Mouse (Mus musculus): ENCODE measurements around the gene Mgea5. TPM values are rescaled to one million over a fixed set of nuclear protein-coding genes. Genes with fewer than 3 reads are reported as not detected.
"Not testable (repeated sequence)": the region's sequence is repeated elsewhere in the genome, so short reads cannot be mapped to it uniquely, and the experiment has no call there.

Gene Mgea5
- polyA plus RNA-seq, 1 experiment from 2014 or later, result 34.8 TPM

- H3K4me3 ChIP-seq, result no peak overlapping the region
- no peaks in the 10 kb centered on the region for H3K9me3 ChIP-seq (replicated peaks)
- no peak overlapping the region for H3K9ac ChIP-seq
- WGBS (ENCODE audit: insufficient replicate concordance), result 8% methylated on average over 11 of the region's 11 CpGs
- no peak overlapping the region for H3K27ac ChIP-seq
- H3K4me1 ChIP-seq, result peaks cover 36% of the 10 kb centered on the region
- H3K27me3 ChIP-seq (replicated peaks), result peaks cover 68% of the 10 kb centered on the region
- H3K4me2 ChIP-seq, result no peak overlapping the region
- no peak for ATAC-seq
- peaks cover under 1% of the 10 kb centered on the region; the same call in 1 of the 2 replicates for H3K36me3 ChIP-seq
Observed at GRCm38 (mm10) chr19:45813263-45813662, 29.6 kb upstream of the Mgea5 start.

GRCm38 (mm10) chr19:45812673-45813252 lies 29.1 kb upstream of the Mgea5 start:
- Histone ChIP-seq H3K36me3 (no peaks in the 10 kb centered on the region), H3K9ac (no peak overlapping the region), H3K4me2 (peak overlapping the region; percentile 70), H3K27ac (no peak overlapping the region), H3K4me1 (peaks cover 31% of the 10 kb centered on the region), H3K4me3 (peak overlapping the region; percentile 36), H3K9me3 (replicated peaks) (no peaks in the 10 kb centered on the region), H3K27me3 (replicated peaks) (peaks cover 66% of the 10 kb centered on the region)
- 17% methylated on average over 8 of the region's 8 CpGs for WGBS (ENCODE audit: insufficient replicate concordance)
- no peak for ATAC-seq

- Histone ChIP-seq H3K9ac (peak overlapping the region; percentile 15; the same call in 1 of the 2 replicates), H3K36me3 (no peaks in the 10 kb centered on the region), H3K9me3 (replicated peaks) (no peaks in the 10 kb centered on the region), H3K4me1 (peaks cover 30% of the 10 kb centered on the region), H3K27me3 (replicated peaks) (peaks cover 60% of the 10 kb centered on the region), H3K27ac (no peak overlapping the region), H3K4me2 (peak overlapping the region; percentile 70), H3K4me3 (peak overlapping the region; percentile 36)
- peak; percentile 77 for ATAC-seq
- 3% methylated on average over 16 of the region's 16 CpGs for WGBS (ENCODE audit: insufficient replicate concordance)
Observed at GRCm38 (mm10) chr19:45812115-45812514, 28.5 kb upstream of the Mgea5 start.

GRCm38 (mm10) chr19:45811028-45811674 lies 27.5 kb upstream of the Mgea5 start:
- WGBS (ENCODE audit: insufficient replicate concordance), result 60% methylated on average over 12 of the region's 12 CpGs
- H3K27ac ChIP-seq, result no peak overlapping the region

DNA sequence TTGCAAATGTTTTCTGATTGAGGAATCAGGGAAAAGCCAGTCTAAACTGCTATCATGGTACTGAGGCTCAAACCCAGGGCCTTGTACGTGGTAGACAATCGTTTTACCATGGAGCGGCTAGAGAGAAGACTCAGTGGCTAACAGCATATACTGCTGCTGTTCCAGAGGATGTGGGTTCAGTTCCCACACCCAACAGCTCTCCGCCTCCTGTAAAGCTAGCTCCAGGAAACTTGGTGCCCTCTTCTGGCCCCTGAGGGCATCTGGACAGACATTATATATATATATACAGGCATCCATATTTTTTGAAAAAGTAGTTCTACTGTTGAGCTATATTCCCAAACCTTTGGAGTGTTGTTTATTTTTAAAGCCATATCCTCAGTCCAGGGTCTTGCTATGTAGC lies 24.1 kb upstream of the Mgea5 start:
- Histone ChIP-seq H3K27ac (no peak overlapping the region), H3K36me3 (no peaks in the 10 kb centered on the region), H3K27me3 (replicated peaks) (peaks cover 20% of the 10 kb centered on the region), H3K9me3 (replicated peaks) (no peaks in the 10 kb centered on the region), H3K9ac (no peak overlapping the region), H3K4me3 (no peak overlapping the region), H3K4me1 (peaks cover 37% of the 10 kb centered on the region), H3K4me2 (no peak overlapping the region)
- ATAC-seq, result no peak
- 66% methylated on average over 4 of the region's 4 CpGs for WGBS (ENCODE audit: insufficient replicate concordance)

More at GRCm38 (mm10) chr19:45811028-45811674, 27.5 kb upstream of the Mgea5 start:
- no peak for ATAC-seq
- Histone ChIP-seq H3K27me3 (replicated peaks) (peaks cover 50% of the 10 kb centered on the region), H3K36me3 (no peaks in the 10 kb centered on the region), H3K9me3 (replicated peaks) (no peaks in the 10 kb centered on the region), H3K4me1 (peaks cover 29% of the 10 kb centered on the region), H3K4me2 (no peak overlapping the region), H3K9ac (no peak overlapping the region), H3K4me3 (no peak overlapping the region)

GRCm38 (mm10) chr19:45805817-45806216 lies 22.2 kb upstream of the Mgea5 start:
- H3K4me3 ChIP-seq; H3K36me3 ChIP-seq; H3K27ac ChIP-seq; ATAC-seq; H3K9ac ChIP-seq; H3K27me3 ChIP-seq (replicated peaks); H3K4me2 ChIP-seq; H3K9me3 ChIP-seq (replicated peaks): not testable (repeated sequence)
- peaks cover 41% of the 10 kb centered on the region for H3K4me1 ChIP-seq
- WGBS (ENCODE audit: insufficient replicate concordance), result 83% methylated on average over 6 of the region's 6 CpGs

DNA sequence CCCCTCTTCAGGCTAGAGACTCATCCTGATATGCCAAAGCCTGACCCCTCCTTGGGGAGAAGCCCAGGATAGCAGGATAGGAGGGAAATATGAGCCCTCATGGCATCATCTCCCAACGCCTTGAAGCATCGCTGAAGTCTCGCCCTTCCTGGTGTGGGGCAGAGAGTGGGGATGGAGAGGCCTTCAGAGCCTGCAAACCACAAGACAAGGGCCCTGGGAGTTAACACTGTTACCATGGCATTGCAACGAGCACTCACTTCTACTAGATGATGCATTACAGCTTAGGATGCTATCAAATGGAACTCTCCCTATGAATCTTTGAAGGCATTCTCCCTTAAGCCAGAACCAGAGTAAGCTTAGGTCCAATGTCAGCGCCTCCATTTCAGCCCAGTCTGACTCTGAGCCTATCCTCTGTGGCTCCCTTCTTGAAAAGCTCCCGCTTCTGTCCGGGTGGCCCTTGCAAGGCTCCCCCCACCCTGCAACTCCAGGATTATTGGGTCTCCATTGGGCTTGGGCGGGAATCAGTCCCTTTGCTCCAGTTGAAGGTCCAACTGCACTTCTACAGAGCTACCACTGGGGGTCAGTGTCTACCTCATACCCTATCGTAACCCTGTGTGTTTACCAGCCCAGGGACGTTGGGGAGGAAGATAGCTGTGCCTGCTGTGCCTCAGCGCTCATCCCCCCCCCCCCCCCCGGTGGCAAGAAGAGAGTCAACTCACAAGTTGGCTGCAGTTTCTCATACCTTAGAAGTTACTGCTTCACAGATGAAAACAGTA lies 21.1 kb upstream of the Mgea5 start:
- 22% methylated on average over 12 of the region's 12 CpGs for WGBS (ENCODE audit: insufficient replicate concordance)
- Histone ChIP-seq H3K36me3 (no peaks in the 10 kb centered on the region), H3K4me1 (peaks cover 41% of the 10 kb centered on the region), H3K4me2 (peak overlapping the region; percentile 24; the same call in 1 of the 2 replicates), H3K27ac (no peak overlapping the region), H3K4me3 (no peak overlapping the region), H3K27me3 (replicated peaks) (no peaks in the 10 kb centered on the region; the same call in 1 of the 2 replicates), H3K9ac (no peak overlapping the region), H3K9me3 (replicated peaks) (no peaks in the 10 kb centered on the region)
- peak; percentile 47; the same call in 1 of the 2 replicates for ATAC-seq

DNA sequence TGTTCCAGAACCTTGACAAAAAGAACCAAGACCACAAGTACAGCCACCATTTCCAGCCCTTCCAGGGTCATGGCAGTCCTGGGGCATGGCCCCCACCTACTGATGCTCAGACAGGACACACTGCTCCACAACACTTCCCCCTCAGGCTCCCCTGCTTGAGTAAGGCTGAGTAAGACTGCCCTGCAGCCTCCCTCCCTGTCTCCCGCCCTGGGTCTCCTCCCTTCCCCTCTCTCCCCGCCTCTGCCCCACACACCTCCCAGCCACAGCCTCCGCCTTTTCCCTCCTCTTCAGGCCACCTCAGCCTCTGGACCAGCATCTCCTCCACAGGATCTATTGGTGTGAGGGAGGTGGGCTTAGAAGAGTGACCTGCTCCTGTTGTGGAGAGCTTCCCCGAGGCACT lies 19.8 kb upstream of the Mgea5 start:
- 17% methylated on average over 4 of the region's 4 CpGs for WGBS (ENCODE audit: insufficient replicate concordance)
- H3K27ac ChIP-seq, result peak overlapping the region; percentile 76
- peak; percentile 73 for ATAC-seq
- peak overlapping the region; percentile 54 for H3K9ac ChIP-seq
- H3K4me2 ChIP-seq, result peak overlapping the region; percentile 68
- H3K36me3 ChIP-seq, result no peaks in the 10 kb centered on the region
- peaks cover 41% of the 10 kb centered on the region for H3K4me1 ChIP-seq
- peak overlapping the region; percentile 30 for H3K4me3 ChIP-seq
- no peaks in the 10 kb centered on the region; the same call in 1 of the 2 replicates for H3K27me3 ChIP-seq (replicated peaks)
- no peaks in the 10 kb centered on the region for H3K9me3 ChIP-seq (replicated peaks)

DNA sequence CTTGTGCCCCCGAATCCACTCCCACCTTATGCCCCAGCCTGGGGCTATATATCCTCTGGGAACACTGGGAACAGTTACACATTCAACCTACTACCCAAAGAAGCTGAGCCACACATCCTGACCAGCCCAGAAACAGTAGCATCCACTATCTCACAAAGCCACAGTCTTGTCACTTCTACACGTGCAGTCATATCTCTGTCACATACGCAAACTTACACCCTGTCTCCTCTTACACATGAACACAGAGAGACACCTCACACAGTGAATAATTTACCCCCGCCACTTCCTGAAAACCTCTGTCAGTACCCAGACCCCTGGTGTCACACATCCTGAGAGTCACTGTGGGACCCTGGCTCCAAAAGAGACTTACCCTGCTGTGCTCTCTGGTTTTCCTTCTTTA lies 19.1 kb upstream of the Mgea5 start:
- H3K36me3 ChIP-seq, result no peaks in the 10 kb centered on the region
- peak; percentile 90 for ATAC-seq
- H3K4me1 ChIP-seq, result peaks cover 41% of the 10 kb centered on the region

DNA sequence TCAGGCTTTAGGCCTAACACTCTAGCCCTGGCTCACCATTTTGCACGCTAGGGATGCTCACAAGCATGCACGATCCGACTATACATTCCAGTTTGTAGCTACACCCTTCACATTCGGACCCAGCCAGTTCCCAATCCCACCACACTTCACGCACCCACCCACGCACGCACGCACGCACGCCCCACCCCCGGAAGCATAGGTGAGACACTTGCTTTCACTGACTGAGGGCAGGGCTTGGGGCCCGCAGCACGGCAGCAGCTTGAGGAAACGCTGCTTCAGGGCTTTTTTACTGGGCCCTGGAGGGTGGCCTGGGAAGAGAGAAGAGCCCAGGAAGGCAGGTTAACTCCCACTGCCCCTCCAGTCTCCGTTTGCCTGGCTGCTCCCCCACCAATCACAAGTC lies 13.2 kb upstream of the Mgea5 start:
- H3K9me3 ChIP-seq (replicated peaks), result no peaks in the 10 kb centered on the region
- H3K4me3 ChIP-seq, result no peak overlapping the region
- ATAC-seq, result no peak
- H3K9ac ChIP-seq, result no peak overlapping the region
- WGBS (ENCODE audit: insufficient replicate concordance), result 69% methylated on average over 15 of the region's 15 CpGs
- H3K4me1 ChIP-seq, result peaks cover 21% of the 10 kb centered on the region
- H3K27ac ChIP-seq, result no peak overlapping the region
- 0 out of 2 replicates have a peak, but pooled peaks cover 9% of the 10 kb centered on the region for H3K27me3 ChIP-seq (replicated peaks)
- no peak overlapping the region for H3K4me2 ChIP-seq
- no peaks in the 10 kb centered on the region for H3K36me3 ChIP-seq

More for the DNA sequence above, 19.1 kb upstream of the Mgea5 start:
- H3K4me2 ChIP-seq, result peak overlapping the region; percentile 68
- no peaks in the 10 kb centered on the region for H3K9me3 ChIP-seq (replicated peaks)
- WGBS (ENCODE audit: insufficient replicate concordance), result 31% methylated on average over 4 of the region's 4 CpGs
- H3K27ac ChIP-seq, result peak overlapping the region; percentile 76
- no peaks in the 10 kb centered on the region; the same call in 1 of the 2 replicates for H3K27me3 ChIP-seq (replicated peaks)
- H3K4me3 ChIP-seq, result peak overlapping the region; percentile 30
- peak overlapping the region; percentile 54 for H3K9ac ChIP-seq

DNA sequence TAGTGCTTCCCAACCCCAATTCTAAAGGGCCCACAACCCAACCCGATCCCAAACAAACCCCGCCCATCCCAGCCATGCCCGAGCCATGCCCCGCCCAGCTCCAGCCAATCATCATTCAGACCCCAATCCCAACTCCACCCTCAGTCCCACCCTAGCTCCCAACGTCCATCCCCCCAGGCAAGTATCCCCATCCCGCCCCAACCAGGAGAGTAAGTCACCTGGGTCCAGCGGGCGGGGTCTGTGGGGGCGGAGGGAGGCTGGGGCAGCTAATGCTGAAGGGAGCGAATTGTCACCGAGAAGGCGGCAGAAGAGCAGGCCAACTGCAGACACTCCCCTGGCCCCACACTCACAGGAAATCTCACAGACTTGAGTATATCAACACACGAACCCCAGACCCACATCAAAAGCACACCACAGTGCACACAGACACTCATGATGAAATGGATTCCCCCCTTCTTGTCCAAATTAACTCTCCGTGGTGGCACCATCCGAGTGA lies 12.5 kb upstream of the Mgea5 start:
- WGBS (ENCODE audit: insufficient replicate concordance), result 24% methylated on average over 15 of the region's 15 CpGs
- peak overlapping the region; percentile 30; the same call in 1 of the 2 replicates for H3K4me3 ChIP-seq

More for the DNA sequence above, 12.5 kb upstream of the Mgea5 start:
- H3K9ac ChIP-seq, result no peak overlapping the region
- peak; percentile 76 for ATAC-seq
- H3K36me3 ChIP-seq, result no peaks in the 10 kb centered on the region
- H3K9me3 ChIP-seq (replicated peaks), result no peaks in the 10 kb centered on the region
- peaks cover 20% of the 10 kb centered on the region for H3K4me1 ChIP-seq
- H3K27ac ChIP-seq, result no peak overlapping the region
- H3K27me3 ChIP-seq (replicated peaks), result 0 out of 2 replicates have a peak, but pooled peaks cover 9% of the 10 kb centered on the region
- H3K4me2 ChIP-seq, result peak overlapping the region; percentile 62

Measured in liver, embryonic 12.5 days (tissue).